Mouse (Mus musculus) MN1 (cell line): ENCODE results near the gene Trpc2.

Source experiments
- DNase-seq: peaks from one replicate; pipeline ENCODE4 v3.0.0-alpha.2; 2016; ENCODE audit warnings: low spot score

Trpc2 gene

GRCm38 (mm10) chr7:102102696-102103095, 19.8 kb downstream of the Trpc2 start:
- no peak for DNase-seq

DNA sequence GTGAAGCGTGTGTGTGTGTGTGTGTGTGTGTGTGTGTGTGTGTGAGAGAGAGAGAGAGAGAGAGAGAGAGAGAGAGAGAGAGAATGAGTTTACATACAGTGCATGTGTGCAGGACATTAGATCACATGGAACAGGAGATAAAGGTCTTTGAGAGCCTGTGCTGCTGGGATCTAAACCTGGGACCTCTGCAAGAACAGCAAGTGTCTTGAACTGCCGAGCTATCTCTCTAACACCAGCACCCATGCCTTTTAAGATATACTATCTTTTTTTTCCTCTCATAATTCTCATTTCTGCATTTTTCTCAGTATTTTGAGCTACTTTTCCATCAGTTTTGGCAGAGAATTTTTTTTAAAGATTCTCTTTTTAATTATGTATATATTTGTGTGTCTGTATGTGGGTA, 20.6 kb downstream of the Trpc2 start:
- no peak for DNase-seq

DNA sequence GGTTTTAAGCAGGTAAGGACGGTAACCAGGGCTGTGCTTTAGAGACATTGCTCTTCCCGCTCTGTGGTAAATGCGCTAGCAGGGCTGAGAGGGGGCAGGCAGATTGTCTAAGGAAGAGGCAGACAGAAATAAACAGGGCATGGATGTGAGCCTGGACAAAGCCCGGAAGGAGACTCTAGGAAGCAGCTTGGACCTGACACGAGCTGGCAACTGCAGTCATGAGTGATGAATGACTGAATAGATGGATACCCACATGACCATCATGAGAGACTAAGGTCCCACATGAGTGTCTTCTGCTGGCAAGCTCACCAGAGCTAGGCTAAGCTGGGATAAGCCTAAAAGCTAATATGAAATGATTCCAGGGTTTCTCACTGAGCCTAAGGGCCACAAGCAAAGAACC, 21.2 kb downstream of the Trpc2 start:
- DNase-seq = no peak

DNA sequence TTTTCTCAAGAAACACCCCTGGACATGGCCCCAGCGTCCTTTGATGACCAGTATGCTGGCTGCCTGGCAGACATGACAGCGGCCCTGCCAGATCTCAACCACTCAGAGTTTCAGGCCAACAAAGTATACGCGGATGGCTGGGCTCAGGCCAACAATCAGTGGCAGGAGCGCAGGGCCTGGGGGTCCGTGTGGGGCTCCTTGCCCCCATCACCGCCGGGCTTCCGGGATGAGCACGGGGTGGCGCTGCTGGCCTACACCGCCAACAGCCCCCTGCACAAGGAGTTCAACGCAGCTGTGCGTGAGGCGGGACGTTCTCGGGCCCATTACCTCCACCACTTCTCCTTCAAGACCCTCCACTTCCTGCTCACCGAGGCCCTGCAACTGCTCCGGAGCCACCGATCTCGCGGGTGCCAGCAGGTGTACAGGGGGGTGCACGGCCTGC, 23.8 kb downstream of the Trpc2 start:
- no peak for DNase-seq

DNA sequence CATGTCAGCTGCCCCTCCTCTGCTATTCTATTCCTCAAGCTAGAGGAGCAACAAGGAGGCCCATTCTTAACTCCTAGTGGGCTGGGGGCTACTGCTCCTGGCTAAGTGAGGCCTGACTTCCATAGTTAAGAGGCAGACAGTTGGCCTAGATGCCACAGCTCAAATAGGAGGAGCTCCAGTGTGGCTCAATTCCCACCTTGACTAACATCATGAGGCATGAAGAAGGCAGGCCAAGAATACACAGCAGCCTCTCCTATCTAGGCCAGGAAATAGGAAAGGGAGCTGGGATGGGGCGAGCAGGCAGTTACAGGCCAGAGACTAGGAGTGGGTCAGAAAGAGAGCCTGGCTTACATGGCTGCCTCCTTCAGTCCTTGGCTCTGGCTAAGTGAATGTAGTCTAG, 25.3 kb downstream of the Trpc2 start:
- DNase-seq = no peak

DNA sequence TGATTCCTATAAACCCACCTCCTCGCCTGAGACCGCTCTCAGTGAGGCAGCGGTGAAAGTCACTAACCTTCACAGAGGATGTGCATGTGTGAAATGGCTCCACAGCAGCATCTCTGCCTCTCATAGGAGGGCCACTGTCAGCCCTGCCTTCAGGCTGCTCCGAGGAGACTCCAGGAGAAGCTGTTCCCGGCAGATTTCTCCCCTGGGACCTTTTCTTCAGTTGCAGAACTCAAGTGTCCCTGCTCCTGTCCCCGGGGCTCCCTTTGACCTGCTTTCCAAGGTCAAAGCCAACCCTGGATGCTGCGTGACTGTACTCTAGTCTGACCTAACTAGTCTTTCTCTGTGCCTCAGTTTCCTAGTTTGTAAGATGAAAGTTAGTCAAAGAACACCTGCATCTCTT, 26.3 kb downstream of the Trpc2 start, which contains the start of gene Art5:
Art5 (minus strand) TSS at position 319 of the 400 bp plus-strand sequence.
- DNase-seq = no peak

GRCm38 (mm10) chr7:102109746-102110145, 26.8 kb downstream of the Trpc2 start:
- DNase-seq = no peak

DNA sequence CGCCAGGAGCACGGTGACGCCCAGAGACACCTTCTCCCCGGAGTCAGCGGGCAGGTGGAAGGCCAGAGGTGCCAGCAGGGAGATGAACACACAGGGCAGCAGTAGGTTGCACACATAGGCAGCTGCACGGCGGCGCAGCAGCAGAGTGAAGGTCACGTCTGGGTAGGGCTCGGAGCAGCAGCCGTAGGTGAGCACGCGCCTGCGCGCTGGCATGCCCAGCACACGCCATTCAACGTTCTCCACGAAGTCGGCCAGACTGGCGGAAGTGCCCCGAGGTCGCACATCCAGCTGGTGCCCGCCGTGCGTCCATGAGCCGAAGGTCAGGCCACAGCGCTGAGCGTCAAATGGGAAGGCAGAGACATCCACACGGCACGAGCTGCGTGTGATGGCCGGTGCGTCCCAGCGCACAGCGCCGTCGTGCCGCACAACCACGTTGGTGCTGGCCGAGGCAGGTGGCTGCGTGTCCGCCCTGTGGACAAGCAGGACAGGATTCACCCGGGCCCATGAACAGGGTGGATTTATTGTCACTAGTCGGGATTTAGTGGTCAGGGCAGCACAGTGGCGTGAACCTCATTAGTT, 30.3 kb downstream of the Trpc2 start:
- DNase-seq = no peak

DNA sequence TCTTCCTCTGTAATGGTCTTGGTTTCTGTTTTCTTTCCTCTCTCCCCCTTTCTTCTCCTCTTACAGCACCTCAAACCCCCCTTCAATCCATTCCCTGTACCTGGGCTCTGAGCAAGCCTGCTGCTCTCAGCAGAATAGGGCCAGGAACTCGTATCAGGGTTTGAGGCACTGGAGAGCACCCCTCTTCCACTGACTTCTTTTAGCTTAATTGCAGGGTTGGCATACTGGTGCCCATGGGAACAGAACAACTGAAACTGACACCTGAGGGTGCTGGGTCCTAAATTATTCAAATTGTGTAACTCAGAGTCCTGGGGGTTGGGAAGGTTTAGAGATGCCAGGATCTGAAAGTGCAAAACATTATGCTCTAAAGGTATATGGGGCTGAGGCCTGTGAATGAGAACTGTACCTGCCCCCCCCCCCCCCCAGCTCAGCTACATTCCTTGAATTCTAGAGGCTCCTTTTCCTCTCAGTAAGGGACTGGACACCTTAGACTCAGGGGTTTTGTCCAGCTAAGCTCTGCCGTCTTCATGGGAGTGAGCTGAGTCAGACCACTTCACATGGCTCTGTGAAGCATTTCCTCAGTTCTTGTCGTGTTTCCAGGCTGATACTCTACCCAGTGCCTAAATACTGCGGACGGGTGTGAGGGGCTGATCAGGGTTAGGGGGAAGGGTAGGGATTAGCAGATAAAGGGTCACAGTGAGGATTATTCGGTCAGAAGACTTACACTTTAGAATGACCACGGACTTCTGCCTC, 33.8 kb downstream of the Trpc2 start, which contains the start of gene Chrna10:
Chrna10 (minus strand) TSS at position 250 of the 753 bp plus-strand sequence.
- no peak for DNase-seq

GRCm38 (mm10) chr7:102117382-102117781, 34.5 kb downstream of the Trpc2 start:
- no peak for DNase-seq

DNA sequence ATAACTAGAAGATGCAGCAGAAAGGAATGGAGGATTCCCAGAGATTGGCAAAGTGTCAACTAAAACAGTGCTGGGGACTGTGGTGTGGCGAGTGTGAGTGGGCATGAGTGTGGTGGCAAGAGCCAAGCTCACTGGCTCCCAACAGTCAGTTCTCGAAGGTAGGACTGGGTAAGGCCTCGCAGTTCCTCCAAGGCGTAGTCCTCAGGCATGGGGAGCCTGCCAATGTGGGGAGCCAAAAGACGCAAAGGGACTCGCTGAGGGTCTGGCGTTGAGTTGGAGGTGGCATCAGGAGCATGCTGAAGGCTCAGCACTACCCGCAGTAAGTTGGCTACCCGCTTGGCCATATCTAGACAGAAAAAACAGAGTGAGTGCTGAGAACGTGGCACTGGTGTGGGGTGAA, 37.4 kb downstream of the Trpc2 start:
- DNase-seq = no peak

- no peak for DNase-seq
Observed at GRCm38 (mm10) chr7:102132395-102132794, 49.5 kb downstream of the Trpc2 start.

- DNase-seq = no peak
Observed at GRCm38 (mm10) chr7:102137464-102137863, 54.5 kb downstream of the Trpc2 start.

GRCm38 (mm10) chr7:102137898-102138297, 55.0 kb downstream of the Trpc2 start:
- no peak for DNase-seq
